Mouse (Mus musculus) testis, adult 2 months (tissue): ENCODE results near the gene Susd1.

Experiments
- CTCF ChIP-seq: fragments of 200-500 bp; IDR thresholded peaks from 2 replicates; pipeline ENCODE4 v1.5.1; 2012; ENCODE audit warnings: low read depth, mild to moderate bottlenecking, inconsistent platforms, low read length, moderate library complexity; ENCODE audit not compliant: control insufficient read depth, insufficient read depth, insufficient replicate concordance
- POLR2A ChIP-seq: fragments of 200-500 bp; IDR thresholded peaks from 2 replicates; pipeline ENCODE4 v1.6.1; 2012; ENCODE audit warnings: low read depth, mild to moderate bottlenecking, inconsistent platforms, low read length, moderate library complexity; ENCODE audit not compliant: control insufficient read depth

- no peak for TF ChIP-seq POLR2A
- TF ChIP-seq CTCF: no peak
Observed at GRCm38 (mm10) chr4:59294661-59295060, 143.8 kb downstream of the Susd1 start.
